Mouse (Mus musculus) heart, postnatal 0 days (tissue): ENCODE results near the gene Ccdc194. TPM values are rescaled to one million over a fixed set of nuclear protein-coding genes. Genes with fewer than 3 reads are reported as not detected.
A peak's percentile ranks its signal among the peaks of the same experiment; 100 is the strongest.

ENCODE experiments used
- ATAC-seq: fragments of 200-750 bp; cut with Nextera tagmentation; 2 replicates; pipeline ENCODE4 v1.8.0; 2017; ENCODE audit warnings: low read depth, moderate number of reproducible peaks, moderate library complexity; ENCODE audit not compliant: insufficient read depth
- DNase-seq: peaks from one replicate; pipeline ENCODE4 v3.0.0-alpha.2; 2016; ENCODE audit warnings: low spot score
- H3K27ac ChIP-seq: fragments of 300-500 bp; sonication (generic); 2 replicates; pipeline ENCODE4 v1.5.1; 2014; ENCODE audit warnings: low read depth, mild to moderate bottlenecking
- H3K27me3 ChIP-seq: fragments of 300-500 bp; sonication (generic); 2 replicates; pipeline ENCODE4 v1.6.1; 2014; ENCODE audit warnings: low read length, mixed read lengths; ENCODE audit not compliant: control insufficient read depth, insufficient read depth
- H3K36me3 ChIP-seq: fragments of 300-500 bp; sonication (generic); replicated peaks from 2 replicates; pipeline ENCODE4 v1.6.1; 2014; ENCODE audit warnings: low read length, mixed read lengths; ENCODE audit not compliant: control insufficient read depth, insufficient read depth
- H3K4me1 ChIP-seq: fragments of 300-500 bp; sonication (generic); 2 replicates; pipeline ENCODE4 v1.6.1; 2014; ENCODE audit warnings: antibody characterized with exemption; ENCODE audit not compliant: control insufficient read depth, insufficient read depth
- H3K4me2 ChIP-seq: fragments of 300-500 bp; sonication (generic); 2 replicates; pipeline ENCODE4 v1.6.1; 2014; ENCODE audit warnings: low read depth, mild to moderate bottlenecking, low read length, moderate library complexity
- H3K4me3 ChIP-seq: fragments of 300-500 bp; sonication (generic); 2 replicates; pipeline ENCODE4 v1.5.1; 2014; ENCODE audit warnings: low read depth, low read length
- H3K9ac ChIP-seq: fragments of 300-500 bp; sonication (generic); replicated peaks from 2 replicates; pipeline ENCODE4 v1.6.1; 2014; ENCODE audit warnings: low read depth, low read length, mixed read lengths
- H3K9me3 ChIP-seq: fragments of 300-500 bp; sonication (generic); replicated peaks from 2 replicates; pipeline ENCODE4 v1.6.1; 2016; ENCODE audit warnings: low read length; ENCODE audit not compliant: control insufficient read depth
- CTCF ChIP-seq: IDR thresholded peaks from 2 replicates; pipeline ENCODE4 v1.5.1; 2016; ENCODE audit warnings: antibody characterized with exemption, control low read depth, low read depth
- EP300 ChIP-seq: IDR thresholded peaks from 2 replicates; pipeline ENCODE4 v1.6.1; 2016; ENCODE audit warnings: antibody characterized with exemption, low read depth
- WGBS: fragments of 180-500 bp; shearing (Covaris S2); extraction: QIAGEN DNeasy Blood & Tissue Kit; methylation state at CpG from one replicate; pipeline ENCODE4 v1.1.7; 2014; 5-methylcytosine and 5-hydroxymethylcytosine counted together
- polyA plus RNA-seq: library from polyadenylated mRNA; unstranded; fragments of >200 nt; fragmentation: Nextera tagmentation; extraction: Ambion mirVana; gene quantifications from 2 replicates; pipeline ENCODE4 v1.2.1, GENCODE M21; 2015
- total RNA-seq: library from RNA; depleted of rRNA; stranded (reverse); fragments of >200 nt; gene quantifications from 2 replicates; pipeline ENCODE4 v1.2.3, GENCODE M21; 2014; ENCODE audit warnings: low replicate concordance

Gene Ccdc194
- total and polyA plus RNA-seq, 2 experiments from 2014 or later: 0.12 TPM; not detected in 1

DNA sequence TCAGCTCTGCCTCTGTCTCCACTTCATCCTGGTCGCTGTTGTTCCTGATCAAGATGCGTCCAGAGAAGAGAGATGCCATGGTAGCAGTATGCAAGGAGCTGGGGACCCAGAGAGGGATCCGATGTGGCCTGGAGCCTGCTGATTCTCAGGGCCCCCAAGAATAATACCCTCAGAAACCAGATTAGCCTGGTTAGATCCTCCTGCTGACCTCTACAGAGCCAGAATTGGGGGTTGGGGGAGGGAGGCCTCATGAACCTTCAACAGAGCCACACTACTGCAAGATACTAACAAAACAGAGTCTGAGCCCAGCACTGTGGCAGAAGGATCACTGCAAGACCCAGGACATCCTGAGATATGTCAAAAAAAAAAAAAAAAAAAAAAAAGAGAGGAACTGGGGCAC, 41.0 kb upstream of the Ccdc194 start, which contains the start of gene Nxnl1:
Gene Nxnl1, minus strand, starts transcription at position 101 of the 400 bp plus-strand sequence.
- peaks cover 12% of the 10 kb centered on the region for H3K27me3 ChIP-seq
- H3K4me2 ChIP-seq: no peak within 1 kb of the TSS
- no peak for TF ChIP-seq CTCF
- no peak for TF ChIP-seq EP300
- H3K36me3 ChIP-seq: no peaks in the 10 kb centered on the region
- no peak within 1 kb of the TSS for H3K4me3 ChIP-seq
- DNase-seq (no peak), ATAC-seq (no peak)
- H3K27ac ChIP-seq: peak within 1 kb of the TSS; percentile 94; the same call in 1 of the 2 replicates
- H3K9me3 ChIP-seq: no peaks in the 10 kb centered on the region
- peaks cover 19% of the 10 kb centered on the region; the same call in 1 of the 2 replicates for H3K4me1 ChIP-seq
- 70% methylated on average over 3 of the region's 3 CpGs for WGBS
- no peak within 1 kb of the TSS for H3K9ac ChIP-seq

DNA sequence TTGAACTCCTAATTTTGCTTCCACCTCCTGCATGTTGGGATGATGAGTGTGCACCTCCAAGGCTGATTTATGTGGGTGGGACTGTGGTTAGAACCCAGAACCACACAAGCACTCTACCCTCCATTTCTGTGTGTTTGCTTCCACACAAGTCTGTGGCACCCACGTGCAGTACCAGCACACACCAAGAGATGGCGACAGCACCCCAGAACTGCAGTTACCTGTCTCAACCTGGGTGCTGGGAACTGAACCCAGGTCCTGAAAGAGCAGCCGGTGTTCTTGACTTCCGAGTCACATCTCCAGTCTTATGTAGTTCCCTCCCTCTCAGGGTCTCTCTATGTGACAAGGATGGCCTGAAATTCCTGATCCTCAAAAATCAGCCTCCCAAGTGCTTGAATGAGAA, 38.5 kb upstream of the Ccdc194 start:
- Histone ChIP-seq H3K27ac (no peak overlapping the region), H3K9me3 (no peaks in the 10 kb centered on the region), H3K27me3 (peaks cover 35% of the 10 kb centered on the region), H3K36me3 (no peaks in the 10 kb centered on the region), H3K4me1 (peaks cover 14% of the 10 kb centered on the region; the same call in 1 of the 2 replicates), H3K4me3 (no peak overlapping the region), H3K4me2 (no peak overlapping the region), H3K9ac (no peak overlapping the region)
- 82% methylated on average over 4 of the region's 4 CpGs for WGBS
- TF ChIP-seq EP300 (no peak), CTCF (0 out of 2 replicates have a peak, but pooled peaks have one; percentile 9)
- ATAC-seq: no peak
- no peak for DNase-seq

DNA sequence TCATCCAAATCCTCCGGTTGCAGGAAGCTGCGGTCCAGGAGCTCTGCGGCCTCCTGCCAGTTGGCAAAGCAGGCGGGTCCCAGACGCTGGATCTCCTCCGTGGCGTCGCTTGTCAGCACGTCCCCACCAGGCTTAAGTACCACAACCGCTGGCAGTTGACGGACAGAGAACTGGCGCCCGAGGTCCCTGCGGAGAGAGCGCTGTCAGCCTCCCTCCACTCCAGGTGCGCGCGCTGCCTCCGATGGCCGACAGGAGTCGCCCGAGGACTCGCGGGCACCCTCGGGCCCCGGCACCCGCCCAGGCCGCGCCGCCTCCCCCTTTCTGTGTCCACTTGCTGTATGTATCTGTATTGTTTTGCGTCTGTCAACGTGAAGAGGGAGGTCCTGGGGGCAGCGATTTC, 37.2 kb upstream of the Ccdc194 start:
- Histone ChIP-seq H3K4me3 (0 out of 2 replicates have a peak overlapping the region, but pooled peaks have one; percentile 12), H3K27ac (no peak overlapping the region), H3K36me3 (no peaks in the 10 kb centered on the region), H3K9ac (no peak overlapping the region), H3K4me2 (peak overlapping the region; percentile 43), H3K9me3 (no peaks in the 10 kb centered on the region), H3K4me1 (0 out of 2 replicates have a peak, but pooled peaks cover 8% of the 10 kb centered on the region), H3K27me3 (peaks cover 48% of the 10 kb centered on the region)
- WGBS: under 1% methylated on average over 33 of the region's 33 CpGs
- ATAC-seq (peak; percentile 77), DNase-seq (peak; percentile 57)
- TF ChIP-seq EP300 (no peak), CTCF (peak; percentile 77)

DNA sequence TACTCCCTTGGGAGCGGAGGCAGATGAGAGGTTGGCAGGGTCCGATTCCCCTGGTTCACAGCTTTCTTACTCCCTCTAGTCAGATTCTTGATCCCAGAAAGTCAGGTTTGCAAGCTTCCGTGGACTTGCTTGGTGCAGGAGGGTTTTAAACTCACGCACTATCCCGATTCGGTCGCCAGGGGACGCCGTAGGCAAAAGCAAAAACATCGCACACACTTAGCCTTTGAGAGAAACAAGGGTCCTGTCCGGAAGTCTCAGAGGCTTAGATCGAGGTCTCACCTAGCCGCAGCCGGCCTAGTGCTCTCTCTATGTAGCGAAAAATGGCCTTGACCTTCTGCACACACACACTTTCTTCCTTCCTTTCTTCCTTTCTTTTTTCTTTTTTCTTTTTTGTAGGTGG, 35.9 kb upstream of the Ccdc194 start:
- Histone ChIP-seq H3K27ac (no peak overlapping the region), H3K4me1 (0 out of 2 replicates have a peak, but pooled peaks cover 4% of the 10 kb centered on the region), H3K4me3 (no peak overlapping the region), H3K36me3 (no peaks in the 10 kb centered on the region), H3K4me2 (no peak overlapping the region), H3K9me3 (no peaks in the 10 kb centered on the region), H3K9ac (no peak overlapping the region), H3K27me3 (peaks cover 53% of the 10 kb centered on the region)
- DNase-seq: peak; percentile 71
- ATAC-seq: peak; percentile 42; the same call in 1 of the 2 replicates
- TF ChIP-seq CTCF (peak; percentile 96), EP300 (no peak)
- WGBS: 6% methylated on average over 15 of the region's 15 CpGs

DNA sequence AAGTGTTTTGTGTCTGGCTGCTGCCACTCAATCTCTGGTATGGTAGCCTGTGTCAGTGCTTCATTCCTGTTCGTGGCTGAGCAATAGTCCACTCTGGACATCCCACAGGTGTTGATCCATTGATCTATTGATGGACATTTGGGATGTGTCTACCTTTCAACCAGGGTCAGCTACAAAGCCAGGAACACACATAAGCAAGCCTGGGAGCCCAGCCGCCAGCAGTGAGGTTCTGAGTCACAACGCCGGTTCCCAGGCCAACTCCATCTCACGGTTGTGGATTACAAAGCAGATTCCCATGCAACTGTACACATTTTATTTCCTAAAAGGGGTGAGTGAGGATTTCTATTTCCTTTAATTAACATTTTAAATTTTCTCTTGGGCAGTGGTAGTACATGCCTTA, 35.3 kb upstream of the Ccdc194 start:
- Histone ChIP-seq H3K4me2 (no peak overlapping the region), H3K27me3 (peaks cover 53% of the 10 kb centered on the region), H3K9me3 (no peaks in the 10 kb centered on the region), H3K36me3 (no peaks in the 10 kb centered on the region), H3K4me1 (0 out of 2 replicates have a peak, but pooled peaks cover 4% of the 10 kb centered on the region), H3K4me3 (no peak overlapping the region), H3K9ac (no peak overlapping the region), H3K27ac (no peak overlapping the region)
- 78% methylated on average over 5 of the region's 5 CpGs for WGBS
- no peak for ATAC-seq
- DNase-seq: no peak
- TF ChIP-seq EP300 (no peak), CTCF (no peak)

DNA sequence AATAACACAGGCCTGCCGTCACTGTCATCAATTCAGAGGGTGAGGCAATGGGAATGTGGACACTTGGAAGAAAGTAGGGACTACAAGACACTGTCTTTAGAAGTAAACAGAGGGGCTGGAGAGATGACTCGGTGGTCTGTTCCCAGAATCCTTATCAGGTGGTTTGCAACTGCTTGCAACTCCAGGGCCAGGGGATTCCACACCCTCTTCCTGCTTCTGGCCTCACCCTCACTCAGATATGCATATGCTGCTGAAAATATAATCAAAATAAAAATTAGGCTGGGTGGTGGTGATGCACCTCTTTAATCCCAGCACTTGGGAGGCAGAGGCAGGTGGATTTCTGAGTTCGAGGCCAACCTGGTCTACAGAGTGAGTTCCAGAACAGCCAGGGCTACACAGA, 34.6 kb upstream of the Ccdc194 start:
- H3K4me3 ChIP-seq: no peak overlapping the region
- ATAC-seq (no peak), DNase-seq (no peak)
- TF ChIP-seq CTCF (no peak), EP300 (no peak)
- no peak overlapping the region for H3K9ac ChIP-seq
- 58% methylated on average over 3 of the region's 3 CpGs for WGBS
- no peak overlapping the region for H3K4me2 ChIP-seq
- no peaks in the 10 kb centered on the region for H3K9me3 ChIP-seq
- H3K27me3 ChIP-seq: peaks cover 53% of the 10 kb centered on the region
- H3K36me3 ChIP-seq: no peaks in the 10 kb centered on the region
- 0 out of 2 replicates have a peak, but pooled peaks cover 4% of the 10 kb centered on the region for H3K4me1 ChIP-seq
- H3K27ac ChIP-seq: no peak overlapping the region
